Mouse (Mus musculus) spleen, postnatal 14 days (tissue): ENCODE results near the gene Zdhhc9.

Source experiments
- DNase-seq, 2 experiments: peaks; one replicate each; pipeline ENCODE4 v3.0.0; 2021 to 2022; ENCODE audit warnings: low spot score in 2 of 2

The Zdhhc9 gene

GRCm38 (mm10) chrX:48181844-48182243, 26.8 kb downstream of the Zdhhc9 start:
- no peak for DNase-seq

- DNase-seq = no peak
Observed at GRCm38 (mm10) chrX:48170368-48170767, 38.3 kb downstream of the Zdhhc9 start.

- no peak for DNase-seq
Observed at GRCm38 (mm10) chrX:48169892-48170291, 38.8 kb downstream of the Zdhhc9 start.

GRCm38 (mm10) chrX:48158229-48158919, 50.3 kb downstream of the Zdhhc9 start:
- no peak for DNase-seq

- DNase-seq = no peak
Observed at GRCm38 (mm10) chrX:48157396-48157795, 51.3 kb downstream of the Zdhhc9 start.

- no peak for DNase-seq
Observed at GRCm38 (mm10) chrX:48155489-48155888, 53.2 kb downstream of the Zdhhc9 start.

GRCm38 (mm10) chrX:48153949-48154348, 54.7 kb downstream of the Zdhhc9 start:
- no peak for DNase-seq

GRCm38 (mm10) chrX:48153414-48153813, 55.3 kb downstream of the Zdhhc9 start:
- no peak for DNase-seq

GRCm38 (mm10) chrX:48152106-48152505, 56.6 kb downstream of the Zdhhc9 start:
- no peak for DNase-seq

GRCm38 (mm10) chrX:48147741-48148186, 60.9 kb downstream of the Zdhhc9 start:
- DNase-seq = peak in 1 of 2 experiments; percentile 21

- no peak for DNase-seq
Observed at GRCm38 (mm10) chrX:48147226-48147625, 61.5 kb downstream of the Zdhhc9 start.

- peak; percentile 23 to 38 for DNase-seq
Observed at GRCm38 (mm10) chrX:48146262-48146661, 62.4 kb downstream of the Zdhhc9 start, which contains the start of gene Sash3. Gene Sash3 (plus strand): TSS chrX:48146436.

- DNase-seq = peak in 1 of 2 experiments; percentile 25
Observed at GRCm38 (mm10) chrX:48143415-48144335, 65.0 kb downstream of the Zdhhc9 start.

- DNase-seq = peak in 1 of 2 experiments; percentile 28
Observed at GRCm38 (mm10) chrX:48141481-48141880, 67.2 kb downstream of the Zdhhc9 start.

GRCm38 (mm10) chrX:48140286-48140877, 68.3 kb downstream of the Zdhhc9 start:
- no peak for DNase-seq

GRCm38 (mm10) chrX:48139368-48140285, 69.1 kb downstream of the Zdhhc9 start:
- DNase-seq = no peak

GRCm38 (mm10) chrX:48138539-48139275, 70.0 kb downstream of the Zdhhc9 start:
- no peak for DNase-seq

- no peak for DNase-seq
Observed at GRCm38 (mm10) chrX:48138011-48138410, 70.7 kb downstream of the Zdhhc9 start.

GRCm38 (mm10) chrX:48136935-48137334, 71.7 kb downstream of the Zdhhc9 start:
- no peak for DNase-seq

GRCm38 (mm10) chrX:48129167-48129566, 79.5 kb downstream of the Zdhhc9 start:
- DNase-seq = no peak
